Mouse (Mus musculus) heart, adult 2 months (tissue): ENCODE data around the gene Tomm40l.

ENCODE experiments used
- CTCF ChIP-seq: fragments of 200-600 bp; IDR thresholded peaks from 2 replicates; pipeline ENCODE4 v1.8.1; 2022; ENCODE audit warnings: antibody characterized with exemption, mild to moderate bottlenecking, moderate library complexity
- EP300 ChIP-seq: fragments of 200-500 bp; IDR thresholded peaks from 2 replicates; pipeline ENCODE4 v1.6.1; 2011; ENCODE audit warnings: low read depth, low read length, control low read depth; ENCODE audit not compliant: insufficient read depth
- POLR2A ChIP-seq: fragments of 200-500 bp; IDR thresholded peaks from 2 replicates; pipeline ENCODE4 v1.6.1; 2011; ENCODE audit warnings: mild to moderate bottlenecking, low read depth, low read length, control low read depth; ENCODE audit not compliant: insufficient read depth

- TF ChIP-seq EP300 (no peak), POLR2A (no peak), CTCF (no peak)
These were observed 53.4 kb downstream of the Tomm40l start for GRCm38 (mm10) chr1:171168906-171169305.
